Mouse (Mus musculus) C2C12 (cell line): ENCODE data around the gene Gm20388.

Experiments used
- CEBPB ChIP-seq: IDR thresholded peaks from one replicate; pipeline ENCODE4 v1.6.1; 2011; ENCODE audit warnings: low read depth, mild to moderate bottlenecking, control low read depth, moderate library complexity
- CTCF ChIP-seq: IDR thresholded peaks from one replicate; pipeline ENCODE4 v1.5.1; 2011; ENCODE audit not compliant: control insufficient read depth, insufficient read depth, insufficient read length
- FOSL1 ChIP-seq: IDR thresholded peaks from one replicate; pipeline ENCODE4 v1.8.0; 2011; ENCODE audit warnings: mild to moderate bottlenecking, low read length; ENCODE audit not compliant: poor library complexity, insufficient read depth, severe bottlenecking
- MAX ChIP-seq: IDR thresholded peaks from one replicate; pipeline ENCODE4 v1.6.1; 2011; ENCODE audit warnings: mild to moderate bottlenecking, control low read depth
- MYOD1 ChIP-seq: IDR thresholded peaks from one replicate; pipeline ENCODE4 v1.6.1; 2011; ENCODE audit warnings: low read depth; ENCODE audit not compliant: control insufficient read depth, insufficient read length
- MYOG ChIP-seq: IDR thresholded peaks from one replicate; pipeline ENCODE4 v1.6.1; 2011; ENCODE audit not compliant: control insufficient read depth, insufficient read length; ENCODE audit errors: extremely low read depth
- USF1 ChIP-seq: IDR thresholded peaks from one replicate; pipeline ENCODE4 v1.6.1; 2011; ENCODE audit warnings: low read depth, mild to moderate bottlenecking, control low read depth, moderate library complexity

DNA sequence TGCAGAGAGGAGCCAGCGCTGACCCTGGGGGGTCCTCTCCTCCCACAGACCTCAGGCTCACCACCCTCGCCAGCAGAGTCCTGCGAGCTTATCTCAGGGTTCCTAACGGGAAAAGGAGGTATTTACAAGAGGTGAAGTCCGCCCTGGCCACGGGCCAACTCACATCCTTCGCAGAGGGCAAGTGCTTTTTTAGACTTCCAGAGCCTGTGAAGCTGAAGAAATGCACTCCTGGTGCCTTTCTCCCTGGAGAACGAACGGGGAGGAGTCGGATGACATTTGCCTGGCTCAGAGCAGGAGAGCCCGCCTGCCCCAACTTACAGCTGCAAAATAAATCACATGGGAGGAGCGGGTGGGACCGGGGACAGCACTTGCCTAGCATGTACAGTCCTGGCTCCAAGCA, 1117.1 kb downstream of the Gm20388 start:
- TF ChIP-seq CTCF, result no peak
- TF ChIP-seq USF1, result no peak
- TF ChIP-seq CEBPB, result no peak
- no peak for TF ChIP-seq MYOG
- TF ChIP-seq MYOD1, result no peak
- no peak for TF ChIP-seq MAX
- no peak for TF ChIP-seq FOSL1
